Mouse (Mus musculus) CD4-positive, CD25-positive, alpha-beta regulatory T cell, adult 4 months (primary cell): ENCODE data around the gene Zdhhc13. TPM values are rescaled to one million over a fixed set of nuclear protein-coding genes. Genes with fewer than 3 reads are reported as not detected.

Source experiments
- ATAC-seq: one replicate; pipeline ENCODE4 v1.8.0; 2017
- polyA plus RNA-seq, 2 experiments: library from polyadenylated mRNA; unstranded; fragments of 100-300 nt; shearing (Covaris generic); gene quantifications; one replicate each; pipeline ENCODE4 v1.2.1; 2017

The Zdhhc13 gene
- polyA plus RNA-seq, 2 experiments from 2014 or later, result 22.7 to 26.1 TPM

DNA sequence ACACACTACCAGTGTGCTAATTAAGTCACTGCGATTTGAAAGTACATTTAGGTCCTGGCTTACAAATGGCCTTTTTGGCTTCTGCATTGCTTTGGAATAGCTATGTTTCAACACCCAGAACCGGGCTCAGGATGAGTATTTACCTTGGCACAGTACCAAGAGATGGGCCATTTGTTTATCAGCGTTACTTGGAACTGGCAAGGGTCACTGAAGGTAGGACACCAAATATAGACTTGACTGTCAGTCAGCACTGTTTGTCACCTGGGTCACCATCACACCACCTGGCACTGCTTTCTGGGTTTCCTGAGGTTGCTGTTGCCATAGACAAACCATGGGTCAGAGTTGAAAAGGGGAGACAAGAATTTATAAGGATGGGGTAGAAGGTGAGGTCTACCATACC is 53.5 kb downstream of the Zdhhc13 start:
- ATAC-seq, result no peak

GRCm38 (mm10) chr7:48843541-48843940 is 54.7 kb downstream of the Zdhhc13 start:
- no peak for ATAC-seq

DNA sequence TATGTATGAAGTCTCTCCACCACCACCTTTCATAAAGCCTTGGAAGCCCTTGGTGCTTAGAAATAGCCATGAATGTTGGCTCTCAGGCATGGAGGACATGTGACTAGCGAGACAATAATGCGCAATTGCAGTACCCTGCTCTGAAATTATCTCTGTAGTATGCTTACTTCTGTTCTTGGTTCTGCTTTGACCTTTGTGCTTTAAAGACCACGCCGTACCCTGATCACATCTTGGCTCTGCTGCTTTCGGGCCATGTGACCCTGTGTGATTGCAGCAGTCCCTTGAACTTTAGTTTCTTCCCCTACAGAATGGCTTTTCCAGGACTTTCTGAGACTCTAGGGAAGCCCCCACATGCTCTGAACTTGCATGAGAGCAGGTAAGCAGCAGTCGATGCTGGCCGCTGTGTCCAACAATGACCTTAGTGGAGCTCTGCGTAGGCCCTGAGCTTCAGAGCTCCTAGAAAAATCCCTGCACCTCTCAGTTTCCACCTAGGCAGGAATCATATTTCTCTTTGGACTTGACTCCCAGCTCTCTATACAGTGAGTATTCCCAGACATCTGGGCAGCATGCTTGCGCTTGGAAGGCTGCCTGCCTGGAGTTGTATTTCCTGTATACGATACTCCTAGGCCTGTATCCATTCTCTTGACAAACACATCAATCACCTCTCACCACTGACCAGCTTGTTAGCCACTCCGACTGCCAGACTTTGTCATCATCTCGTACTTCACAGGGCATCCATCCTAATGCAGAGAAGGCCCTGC is 56.6 kb downstream of the Zdhhc13 start:
- no peak for ATAC-seq

GRCm38 (mm10) chr7:48846755-48847154 is 58.0 kb downstream of the Zdhhc13 start:
- no peak for ATAC-seq

GRCm38 (mm10) chr7:48847820-48848650 is 59.2 kb downstream of the Zdhhc13 start, which contains the start of gene Csrp3:
Gene Csrp3, minus strand, starts transcription at chr7:48848033.
- no peak for ATAC-seq

DNA sequence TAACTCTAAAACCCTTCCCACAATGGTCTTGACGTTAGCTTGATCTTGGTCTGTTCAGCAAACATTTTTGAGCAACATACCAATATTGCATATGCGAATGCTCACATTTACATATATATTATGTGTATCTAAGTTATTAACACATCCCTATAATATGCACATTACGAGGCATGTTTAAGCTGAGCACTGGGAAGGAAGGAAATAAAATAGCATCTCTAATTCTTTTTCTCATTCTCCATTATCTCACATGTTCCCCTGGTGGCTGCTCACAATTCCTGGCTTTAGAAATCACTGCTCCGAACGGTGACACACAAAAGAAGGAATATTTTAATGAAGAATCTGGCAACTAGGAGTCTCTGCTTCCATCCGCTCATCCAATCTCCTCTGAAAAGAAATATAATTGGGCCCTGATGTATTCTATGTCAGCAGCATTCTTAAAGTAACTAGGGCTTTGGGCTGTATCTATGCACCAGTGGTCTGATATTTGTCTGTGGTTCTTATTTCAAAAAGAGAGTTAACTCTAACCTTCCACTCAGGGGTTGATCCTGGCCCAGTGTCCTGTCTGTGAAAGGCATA is 62.8 kb downstream of the Zdhhc13 start:
- ATAC-seq, result no peak

DNA sequence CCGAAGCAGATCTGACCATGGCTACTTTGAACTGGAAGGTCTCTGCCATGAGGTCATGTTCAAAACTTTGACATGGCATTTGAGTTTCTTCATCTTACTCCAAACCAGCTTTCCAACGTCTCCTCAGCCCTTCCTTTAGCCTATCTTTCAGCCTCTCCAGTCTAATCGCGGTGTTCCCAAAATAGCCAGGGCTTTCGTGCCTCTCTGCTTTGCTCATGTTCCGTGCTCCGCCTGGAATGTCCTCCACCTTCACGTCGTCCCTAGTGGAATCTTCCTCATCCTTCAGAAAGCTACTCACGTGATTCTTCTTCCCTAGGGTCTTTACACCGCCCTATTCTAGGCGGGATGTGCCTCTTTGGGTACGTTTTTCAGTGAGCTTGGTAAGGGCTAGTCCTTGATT is 64.7 kb downstream of the Zdhhc13 start:
- ATAC-seq, result no peak

DNA sequence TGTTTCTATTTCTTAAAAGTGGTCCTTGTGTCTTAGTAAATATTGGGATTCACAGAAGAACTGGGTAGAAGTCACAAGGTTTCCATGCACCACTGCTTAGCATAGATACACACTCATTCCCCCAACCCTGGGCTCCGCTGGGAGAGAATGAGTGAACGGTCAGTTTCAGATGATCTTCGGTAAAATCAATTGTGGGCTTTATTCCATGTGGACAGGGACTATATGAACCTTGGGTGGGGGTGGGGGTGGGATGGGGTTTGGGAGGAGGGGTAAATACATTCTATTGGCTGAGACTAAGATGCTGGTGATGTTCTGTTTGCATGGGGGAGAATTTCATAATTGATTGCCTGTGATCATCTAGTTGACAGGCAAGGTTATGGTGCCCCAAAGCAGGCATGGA is 66.7 kb downstream of the Zdhhc13 start:
- no peak for ATAC-seq

DNA sequence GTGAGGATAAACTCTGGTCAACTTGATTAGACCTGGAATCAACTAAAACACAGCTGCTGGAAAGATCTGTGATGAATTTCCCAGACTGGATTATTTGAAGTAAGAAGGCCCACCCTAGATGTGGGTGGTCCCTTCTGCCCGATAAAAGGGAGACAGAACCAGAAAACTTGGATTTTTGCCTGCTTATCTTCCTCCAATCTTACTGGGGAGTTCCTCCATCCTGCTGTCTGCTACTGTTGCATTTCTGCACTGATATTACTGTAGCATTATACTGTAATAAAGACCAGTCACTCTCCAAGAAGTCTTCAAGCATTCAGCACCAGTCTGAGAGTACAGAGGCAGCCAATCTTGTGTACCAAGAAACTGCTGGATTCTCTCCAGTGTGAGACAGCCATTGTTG is 69.5 kb downstream of the Zdhhc13 start:
- no peak for ATAC-seq

GRCm38 (mm10) chr7:48859362-48859761 is 70.6 kb downstream of the Zdhhc13 start:
- no peak for ATAC-seq

GRCm38 (mm10) chr7:48860948-48861347 is 72.1 kb downstream of the Zdhhc13 start:
- ATAC-seq, result no peak

DNA sequence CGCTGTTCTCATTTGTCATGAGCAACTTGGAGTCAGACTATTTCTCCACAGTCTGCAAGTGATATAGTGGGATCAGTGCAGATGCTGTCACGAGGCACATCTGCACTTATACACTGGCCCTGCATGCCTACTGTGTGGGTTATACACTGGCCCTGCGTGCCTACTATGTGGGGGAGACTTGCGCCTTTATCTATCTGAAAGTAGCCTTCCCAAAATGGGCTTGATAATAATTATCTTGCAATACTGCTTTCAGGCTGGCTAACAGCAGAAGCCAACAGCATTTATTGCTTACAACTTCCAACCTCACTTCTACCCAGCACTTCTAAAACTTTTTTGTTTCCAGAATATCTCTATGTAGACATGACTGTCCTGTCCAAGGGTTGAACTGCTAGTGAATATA is 73.0 kb downstream of the Zdhhc13 start:
- ATAC-seq, result no peak

DNA sequence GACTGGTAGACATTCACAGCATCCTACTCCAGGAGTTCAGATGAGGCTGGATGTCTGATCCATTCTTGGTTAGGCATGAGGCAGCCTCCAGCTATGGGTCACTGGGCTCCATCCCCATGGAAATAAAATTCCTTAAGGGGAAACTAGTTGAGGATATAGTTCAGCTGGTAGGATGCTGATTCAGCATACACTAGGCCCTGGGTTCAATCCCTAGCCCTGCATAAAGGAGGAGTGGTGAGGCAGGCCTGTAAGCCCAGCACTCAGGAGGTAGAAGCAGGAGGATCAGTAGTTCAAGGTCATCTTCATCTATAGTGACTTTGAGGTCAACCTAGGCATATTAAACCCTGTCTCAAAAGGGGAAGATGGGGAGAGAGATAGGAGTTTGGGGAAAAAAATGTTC is 75.4 kb downstream of the Zdhhc13 start:
- no peak for ATAC-seq

DNA sequence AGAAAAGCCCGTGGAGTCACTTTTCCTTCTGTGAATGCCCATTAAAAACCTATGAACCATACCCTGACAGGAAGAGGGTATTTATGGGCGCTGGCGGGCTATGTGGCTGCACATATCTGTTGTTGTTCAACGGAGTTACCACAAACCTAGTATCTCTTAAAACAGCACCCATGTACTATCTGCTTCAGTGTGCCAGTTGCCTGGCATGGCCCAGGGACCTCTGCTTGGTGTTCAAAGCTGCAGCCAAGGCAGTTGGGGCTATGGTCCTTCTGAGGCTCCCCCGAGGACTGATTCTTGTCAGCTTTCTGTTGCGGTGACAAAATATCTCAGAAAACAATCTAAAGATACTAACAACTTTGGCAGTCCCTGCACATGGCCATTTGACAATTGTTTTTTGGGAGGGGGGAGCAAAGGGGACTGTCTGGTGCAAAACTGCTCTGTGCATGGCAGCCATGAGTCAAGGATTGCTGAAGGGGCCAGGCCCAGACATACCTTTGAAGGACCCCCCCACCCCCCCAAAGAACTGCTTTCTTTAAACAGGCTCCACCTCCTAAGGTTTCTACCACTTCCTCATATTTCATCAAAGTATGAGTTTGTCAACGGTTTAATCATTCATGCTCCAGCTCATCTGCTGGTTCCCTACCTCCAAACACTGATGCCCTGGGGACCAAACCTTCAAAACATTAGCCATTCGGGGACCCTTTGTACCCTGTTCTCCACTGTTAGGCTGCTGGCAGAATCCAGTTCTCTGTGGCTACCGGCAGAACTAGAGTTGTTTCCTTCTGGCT is 76.1 kb downstream of the Zdhhc13 start:
- no peak for ATAC-seq

GRCm38 (mm10) chr7:48867576-48867975 is 78.8 kb downstream of the Zdhhc13 start:
- ATAC-seq, result no peak

DNA sequence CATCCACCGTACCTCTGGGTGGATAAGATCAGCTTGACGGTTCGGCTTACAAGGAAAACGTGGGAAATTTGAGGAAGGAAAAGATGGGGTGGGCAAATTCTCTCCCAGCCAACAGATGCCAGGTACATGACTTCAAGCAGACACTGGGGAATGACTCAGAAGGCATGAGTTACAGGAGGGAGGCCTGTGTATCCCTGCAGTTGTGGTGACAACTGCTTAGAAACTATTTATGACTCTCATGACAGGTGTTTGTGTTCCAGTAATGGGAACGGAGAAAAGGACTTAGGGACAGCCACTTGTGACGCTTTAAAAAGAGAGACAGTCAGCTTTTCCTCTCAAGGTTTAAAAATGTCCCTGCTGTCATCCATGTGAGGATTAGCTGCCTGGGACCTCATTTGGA is 81.3 kb downstream of the Zdhhc13 start:
- no peak for ATAC-seq

DNA sequence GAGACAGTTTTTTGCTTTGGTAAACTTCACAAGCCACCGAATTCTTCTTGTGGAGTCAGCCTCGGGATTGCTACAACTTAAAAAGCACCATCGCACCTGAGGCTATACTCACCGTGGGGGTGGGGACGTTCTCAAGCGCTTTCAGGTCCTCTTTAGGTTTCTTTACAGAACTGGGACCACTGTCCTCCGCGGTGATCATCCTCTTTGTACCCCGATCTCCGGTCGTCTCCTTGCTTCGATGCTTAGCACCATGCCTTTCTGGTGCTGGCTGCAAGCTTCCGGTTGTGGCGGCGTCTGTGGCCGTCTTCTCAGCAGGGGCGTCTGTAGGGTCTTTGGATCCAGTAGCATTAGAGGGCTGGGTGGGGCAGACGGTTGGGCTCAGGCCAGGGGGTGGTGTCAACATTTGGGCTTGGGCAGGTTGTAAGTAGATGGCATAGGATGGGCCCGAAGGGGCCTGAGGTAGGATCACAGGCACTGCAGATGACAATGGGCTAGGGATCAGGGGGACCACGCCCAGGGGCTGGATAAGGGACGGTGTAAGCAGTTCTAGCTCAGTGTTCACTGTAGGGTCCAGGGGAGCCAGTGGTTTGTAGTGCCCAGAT is 81.9 kb downstream of the Zdhhc13 start:
- no peak for ATAC-seq

DNA sequence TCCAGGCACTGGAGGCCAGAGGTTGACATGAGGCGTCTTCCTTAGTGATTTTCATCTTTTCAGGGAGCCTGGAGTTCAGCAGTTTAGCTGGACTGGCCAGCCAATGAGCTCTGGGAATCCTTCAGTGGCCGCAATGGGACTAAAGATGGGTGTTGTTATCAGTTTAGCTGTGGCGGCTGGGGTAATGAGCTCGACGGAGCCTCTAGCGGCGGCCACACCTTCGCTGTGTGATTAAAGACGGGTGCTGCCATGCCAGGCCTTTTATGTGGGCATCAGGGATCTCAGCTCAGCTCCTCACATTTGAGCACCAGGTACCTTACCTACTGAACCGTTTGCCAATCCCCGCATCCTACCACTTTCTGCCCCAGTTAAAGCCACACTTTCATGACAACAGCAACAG is 82.5 kb downstream of the Zdhhc13 start:
- ATAC-seq, result no peak

GRCm38 (mm10) chr7:48875096-48875495 is 86.3 kb downstream of the Zdhhc13 start:
- ATAC-seq, result no peak

DNA sequence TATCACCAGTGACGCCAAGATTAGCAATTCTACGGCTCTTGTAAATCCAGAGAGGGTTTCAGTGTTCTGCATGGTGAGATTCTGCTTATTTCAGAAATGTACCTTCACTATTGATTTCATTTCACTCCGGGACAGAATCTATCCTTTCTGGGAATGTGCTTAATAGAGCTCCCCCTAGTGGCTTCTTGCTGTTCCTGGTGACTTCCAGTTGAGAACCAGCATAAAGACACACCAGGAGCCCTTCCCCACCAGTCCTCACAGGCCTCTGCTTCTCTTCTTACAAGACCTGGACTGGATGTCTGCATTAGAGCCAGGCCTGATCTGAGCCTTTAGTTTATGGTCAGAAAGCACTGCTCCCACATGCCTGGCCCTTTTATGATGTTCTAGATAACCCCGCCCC is 87.7 kb downstream of the Zdhhc13 start:
- ATAC-seq, result no peak
